Mouse (Mus musculus) testis, adult 2 months (tissue): ENCODE results near the gene Dnm1.
A peak's percentile ranks its signal among the peaks of the same experiment; 100 is the strongest.

Experiments used
- CTCF ChIP-seq: fragments of 200-500 bp; IDR thresholded peaks from 2 replicates; pipeline ENCODE4 v1.5.1; 2012; ENCODE audit warnings: low read depth, mild to moderate bottlenecking, inconsistent platforms, low read length, moderate library complexity; ENCODE audit not compliant: control insufficient read depth, insufficient read depth, insufficient replicate concordance
- POLR2A ChIP-seq: fragments of 200-500 bp; IDR thresholded peaks from 2 replicates; pipeline ENCODE4 v1.6.1; 2012; ENCODE audit warnings: low read depth, mild to moderate bottlenecking, inconsistent platforms, low read length, moderate library complexity; ENCODE audit not compliant: control insufficient read depth

GRCm38 (mm10) chr2:32259657-32260417, 93.3 kb downstream of the Dnm1 start, which contains the start of gene Uck1:
- TF ChIP-seq POLR2A (peak; percentile 89), CTCF (no peak; the same call in 1 of the 2 replicates)
